In the genomic region with DNA sequence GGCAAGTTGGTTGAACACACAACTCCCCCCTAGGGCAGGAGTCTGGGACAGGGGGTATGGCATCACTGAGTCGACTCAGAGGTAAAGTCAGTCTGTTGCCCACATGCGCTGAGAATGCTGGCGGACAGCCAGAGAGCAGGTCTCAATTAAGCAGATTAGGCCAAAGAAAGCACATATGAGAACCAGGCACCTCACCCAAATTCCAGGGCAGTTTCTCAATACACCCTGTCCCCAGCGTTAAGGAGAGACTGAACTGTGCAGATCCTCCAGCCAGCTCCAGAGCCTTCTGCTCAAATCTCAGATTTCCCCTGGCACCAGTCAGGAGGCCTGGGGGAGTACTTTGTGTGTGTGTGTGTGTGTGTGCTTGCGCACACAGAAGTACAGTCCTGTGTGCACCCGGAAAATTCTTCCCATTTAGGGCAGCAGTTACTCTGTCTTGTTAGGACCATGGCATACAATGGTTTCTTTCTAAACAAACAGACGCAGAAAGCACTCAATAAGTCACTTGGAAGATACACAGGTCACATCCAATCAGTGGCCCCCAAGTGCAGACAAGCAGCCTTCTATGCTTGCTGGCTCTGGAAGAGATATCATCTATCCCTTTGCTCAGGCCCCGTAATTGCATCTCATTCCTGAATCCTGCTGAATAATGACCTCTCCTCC, we compare ENCODE assay signal across 10 mouse cellular contexts.
DNase-seq lines count a peak whose midpoint lies in the region; ATAC-seq and TF ChIP-seq lines count a peak whose summit lies in the region.
"Had no signal": no experiment of that assay in that cellular context is flagged by ENCODE, and none has a peak within 500 bp of the region (broad histone marks: within the 10 kb centered on the region; RNA-seq: fewer than 3 reads in every experiment).

No protein-coding gene starts in this region.

- H3K36me3 ChIP-seq in forebrain, embryonic 12.5 days (replicated peaks): no peaks in the 10 kb centered on the region
- no peaks in the 10 kb centered on the region for H3K36me3 ChIP-seq in forebrain, embryonic 16.5 days (ENCODE audit: control insufficient read depth, insufficient read depth)
- H3K36me3 ChIP-seq in intestine, embryonic 16.5 days (ENCODE audit: control insufficient read depth, insufficient read depth, low read length): no peaks in the 10 kb centered on the region
- H3K36me3 ChIP-seq: midbrain, embryonic 12.5 days had no signal

- no peak overlapping the region for H3K4me3 ChIP-seq in forebrain, embryonic 12.5 days (replicated peaks)
- no peak overlapping the region for H3K4me3 ChIP-seq in forebrain, embryonic 16.5 days (replicated peaks; ENCODE audit: low read length)
- H3K4me3 ChIP-seq in embryonic fibroblast, embryonic 13.5 days (ENCODE audit: insufficient read depth, low read length): no peak overlapping the region
- no peak overlapping the region for H3K4me3 ChIP-seq in intestine, embryonic 16.5 days (ENCODE audit: low read length)
- H3K4me3 ChIP-seq: midbrain, embryonic 12.5 days had no signal

- no peak for TF ChIP-seq CTCF in embryonic fibroblast, embryonic 13.5 days (IDR thresholded peaks at IDR 0.05; ENCODE audit: borderline replicate concordance, insufficient read depth, low read length)

- H3K9me3 ChIP-seq in forebrain, embryonic 12.5 days: no peaks in the 10 kb centered on the region
- no peaks in the 10 kb centered on the region for H3K9me3 ChIP-seq in forebrain, embryonic 16.5 days (ENCODE audit: control insufficient read depth, low read length)
- no peaks in the 10 kb centered on the region for H3K9me3 ChIP-seq in intestine, embryonic 16.5 days (ENCODE audit: control insufficient read depth, low read length)
- H3K9me3 ChIP-seq: midbrain, embryonic 12.5 days had no signal

- H3K4me2 ChIP-seq in forebrain, embryonic 12.5 days: no peak overlapping the region
- no peak overlapping the region for H3K4me2 ChIP-seq in forebrain, embryonic 16.5 days (ENCODE audit: low read length)
- H3K4me2 ChIP-seq in intestine, embryonic 16.5 days (ENCODE audit: low read depth, low read length): no peak overlapping the region
- H3K4me2 ChIP-seq: midbrain, embryonic 12.5 days had no signal

- H3K27me3 ChIP-seq in forebrain, embryonic 12.5 days: no peaks in the 10 kb centered on the region
- H3K27me3 ChIP-seq in forebrain, embryonic 16.5 days (replicated peaks; ENCODE audit: control insufficient read depth, insufficient read depth, low read length): no peaks in the 10 kb centered on the region
- H3K27me3 ChIP-seq in intestine, embryonic 16.5 days (replicated peaks; ENCODE audit: control insufficient read depth, insufficient read depth, low read length): no peaks in the 10 kb centered on the region
- H3K27me3 ChIP-seq: midbrain, embryonic 12.5 days had no signal

- H3K9ac ChIP-seq in forebrain, embryonic 12.5 days: no peak overlapping the region
- no peak overlapping the region for H3K9ac ChIP-seq in forebrain, embryonic 16.5 days (replicated peaks; ENCODE audit: low read depth, low read length)
- no peak overlapping the region for H3K9ac ChIP-seq in intestine, embryonic 16.5 days (ENCODE audit: low read depth, low read length)
- H3K9ac ChIP-seq: midbrain, embryonic 12.5 days had no signal

- ATAC-seq in forebrain, embryonic 12.5 days (ENCODE audit: low FRiP score): no peak
- no peak for ATAC-seq in forebrain, embryonic 16.5 days
- peak; percentile 71; the same call in 1 of the 2 replicates for ATAC-seq in intestine, embryonic 16.5 days
- ATAC-seq: inflammation-experienced regulatory T-cells, adult 6 months had no signal

- 0 out of 2 replicates have a peak, but pooled peaks cover 5% of the 10 kb centered on the region for H3K4me1 ChIP-seq in forebrain, embryonic 12.5 days
- H3K4me1 ChIP-seq in forebrain, embryonic 16.5 days (replicated peaks; ENCODE audit: control insufficient read depth, insufficient read depth, low read length): no peaks in the 10 kb centered on the region; the same call in 1 of the 2 replicates
- H3K4me1 ChIP-seq in embryonic fibroblast, embryonic 13.5 days (ENCODE audit: control insufficient read depth, insufficient read depth, low read length): peaks cover 6% of the 10 kb centered on the region; the same call in 1 of the 2 replicates
- H3K4me1 ChIP-seq in intestine, embryonic 16.5 days (ENCODE audit: control insufficient read depth, insufficient read depth, low read length): peaks cover 5% of the 10 kb centered on the region; the same call in 1 of the 2 replicates

- no peak for TF ChIP-seq POLR2A in embryonic fibroblast, embryonic 13.5 days (IDR thresholded peaks at IDR 0.05; ENCODE audit: low read depth, low read length)

- peak overlapping the region; percentile 42 for H3K27ac ChIP-seq in forebrain, embryonic 12.5 days
- no peak overlapping the region for H3K27ac ChIP-seq in forebrain, embryonic 16.5 days (ENCODE audit: low read length)
- H3K27ac ChIP-seq in embryonic fibroblast, embryonic 13.5 days (ENCODE audit: insufficient read depth, low read length): peak overlapping the region; percentile 44; the same call in 1 of the 2 replicates
- H3K27ac ChIP-seq in intestine, embryonic 16.5 days (ENCODE audit: low read length): peak overlapping the region; percentile 54
- H3K27ac ChIP-seq: midbrain, embryonic 12.5 days had no signal

- WGBS in forebrain, embryonic 12.5 days: 68% methylated on average over 8 of the region's 8 CpGs
- WGBS in forebrain, embryonic 16.5 days: 42% methylated on average over 8 of the region's 8 CpGs
- WGBS in intestine, embryonic 16.5 days: 40% methylated on average over 8 of the region's 8 CpGs

- DNase-seq in 3T3-L1 (ENCODE audit: low read depth, low spot score): peak; percentile 63
- DNase-seq in left cerebral cortex, adult 9 months (ENCODE audit: low spot score in 2 of 2): no peak
- no peak for DNase-seq in layer of hippocampus, adult 9-10 months (ENCODE audit: low spot score)
- DNase-seq in cerebellum, adult 9-11 months: no peak
